Mouse (Mus musculus) intestine, embryonic 16.5 days (tissue): Measurements from ENCODE around the gene Ftcd. TPM values are rescaled to one million over a fixed set of nuclear protein-coding genes. Genes with fewer than 3 reads are reported as not detected.

ENCODE experiments used
- ATAC-seq: fragments of 200-750 bp; cut with Nextera tagmentation; 2 replicates; pipeline ENCODE4 v1.8.0; 2017; ENCODE audit warnings: moderate TSS enrichment, moderate library complexity
- H3K27ac ChIP-seq: fragments of 300-500 bp; sonication (generic); 2 replicates; pipeline ENCODE4 v1.5.1; 2014; ENCODE audit warnings: mild to moderate bottlenecking, low read length
- H3K27me3 ChIP-seq: fragments of 300-500 bp; sonication (generic); replicated peaks from 2 replicates; pipeline ENCODE4 v1.6.1; 2014; ENCODE audit warnings: low read length, control low read depth, mixed read lengths; ENCODE audit not compliant: control insufficient read depth, insufficient read depth
- H3K36me3 ChIP-seq: fragments of 300-500 bp; sonication (generic); 2 replicates; pipeline ENCODE4 v1.6.1; 2014; ENCODE audit warnings: low read length, control low read depth; ENCODE audit not compliant: control insufficient read depth, insufficient read depth
- H3K4me1 ChIP-seq: fragments of 300-500 bp; sonication (generic); 2 replicates; pipeline ENCODE4 v1.6.1; 2014; ENCODE audit warnings: low read length, control low read depth, mixed read lengths; ENCODE audit not compliant: control insufficient read depth, insufficient read depth
- H3K4me2 ChIP-seq: fragments of 300-500 bp; sonication (generic); 2 replicates; pipeline ENCODE4 v1.6.1; 2014; ENCODE audit warnings: low read depth, low read length, control low read depth
- H3K4me3 ChIP-seq: fragments of 300-500 bp; sonication (generic); 2 replicates; pipeline ENCODE4 v1.5.1; 2014; ENCODE audit warnings: mild to moderate bottlenecking, low read length
- H3K9ac ChIP-seq: fragments of 300-500 bp; sonication (generic); 2 replicates; pipeline ENCODE4 v1.6.1; 2014; ENCODE audit warnings: low read depth, low read length
- H3K9me3 ChIP-seq: fragments of 300-500 bp; sonication (generic); 2 replicates; pipeline ENCODE4 v1.6.1; 2016; ENCODE audit warnings: low read length, control low read depth; ENCODE audit not compliant: control insufficient read depth
- WGBS: fragments of 180-500 bp; shearing (Covaris S2); extraction: QIAGEN DNeasy Blood & Tissue Kit; methylation state at CpG from one replicate; pipeline ENCODE4 v1.1.7; 2014; 5-methylcytosine and 5-hydroxymethylcytosine counted together
- polyA plus RNA-seq: library from polyadenylated mRNA; unstranded; fragments of >200 nt; fragmentation: Nextera tagmentation; extraction: Ambion mirVana; gene quantifications from 2 replicates; pipeline ENCODE4 v1.2.1, GENCODE M21; 2015

Ftcd gene
- polyA plus RNA-seq, result 0.87 and 1.5 TPM in 2 replicates

GRCm38 (mm10) chr10:76575374-76575773 is at the start of gene Ftcd:
Gene Ftcd (plus strand): TSS chr10:76575648.
- H3K4me2 ChIP-seq, result no peak within 1 kb of the TSS
- 58% methylated on average over 3 of the region's 3 CpGs for WGBS
- H3K9ac ChIP-seq, result no peak within 1 kb of the TSS
- H3K36me3 ChIP-seq, result no peaks in the 10 kb centered on the region
- peak; percentile 64; the same call in 1 of the 2 replicates for ATAC-seq
- no peaks in the 10 kb centered on the region for H3K27me3 ChIP-seq
- no peaks in the 10 kb centered on the region for H3K4me1 ChIP-seq
- no peaks in the 10 kb centered on the region for H3K9me3 ChIP-seq
- no peak within 1 kb of the TSS for H3K27ac ChIP-seq
- no peak within 1 kb of the TSS for H3K4me3 ChIP-seq

- Histone ChIP-seq H3K4me3 (peak overlapping the region; percentile 67), H3K4me2 (peak overlapping the region; percentile 84), H3K4me1 (peaks cover 3% of the 10 kb centered on the region; the same call in 1 of the 2 replicates), H3K27ac (peak overlapping the region; percentile 29), H3K36me3 (no peaks in the 10 kb centered on the region; the same call in 1 of the 2 replicates), H3K27me3 (no peaks in the 10 kb centered on the region), H3K9ac (peak overlapping the region; percentile 73), H3K9me3 (no peaks in the 10 kb centered on the region)
- no peak for ATAC-seq
- 1% methylated on average over 11 of the region's 11 CpGs for WGBS
Measured at GRCm38 (mm10) chr10:76530922-76531321, 44.5 kb upstream of the Ftcd start.

- ATAC-seq, result peak; percentile 100
- H3K27ac ChIP-seq, result peak within 1 kb of the TSS; percentile 69
- no peaks in the 10 kb centered on the region; the same call in 1 of the 2 replicates for H3K36me3 ChIP-seq
- H3K9ac ChIP-seq, result peak within 1 kb of the TSS; percentile 73
- H3K4me2 ChIP-seq, result peak within 1 kb of the TSS; percentile 84
- H3K27me3 ChIP-seq, result no peaks in the 10 kb centered on the region
- WGBS, result under 1% methylated on average over 37 of the region's 37 CpGs
- no peaks in the 10 kb centered on the region for H3K9me3 ChIP-seq
- peak within 1 kb of the TSS; percentile 67 for H3K4me3 ChIP-seq
- H3K4me1 ChIP-seq, result peaks cover 3% of the 10 kb centered on the region; the same call in 1 of the 2 replicates
Measured at GRCm38 (mm10) chr10:76531375-76531774, 44.1 kb upstream of the Ftcd start, which contains the start of gene Lss. Gene Lss (plus strand): TSS chr10:76531588.

GRCm38 (mm10) chr10:76531828-76532227 is 43.6 kb upstream of the Ftcd start:
- no peaks in the 10 kb centered on the region for H3K27me3 ChIP-seq
- peak overlapping the region; percentile 69; the same call in 1 of the 2 replicates for H3K27ac ChIP-seq
- WGBS, result under 1% methylated on average over 14 of the region's 14 CpGs
- H3K9ac ChIP-seq, result peak overlapping the region; percentile 73
- peak overlapping the region; percentile 67 for H3K4me3 ChIP-seq
- ATAC-seq, result peak; percentile 43
- H3K36me3 ChIP-seq, result no peaks in the 10 kb centered on the region; the same call in 1 of the 2 replicates
- H3K4me1 ChIP-seq, result peaks cover 3% of the 10 kb centered on the region; the same call in 1 of the 2 replicates
- H3K9me3 ChIP-seq, result no peaks in the 10 kb centered on the region
- H3K4me2 ChIP-seq, result peak overlapping the region; percentile 84

GRCm38 (mm10) chr10:76535526-76535925 is 39.9 kb upstream of the Ftcd start:
- Histone ChIP-seq H3K4me2 (no peak overlapping the region), H3K36me3 (peaks cover 11% of the 10 kb centered on the region), H3K27ac (no peak overlapping the region), H3K9ac (no peak overlapping the region), H3K4me3 (no peak overlapping the region), H3K4me1 (peaks cover 3% of the 10 kb centered on the region; the same call in 1 of the 2 replicates), H3K9me3 (no peaks in the 10 kb centered on the region), H3K27me3 (no peaks in the 10 kb centered on the region)
- no peak for ATAC-seq
- 96% methylated on average over 7 of the region's 7 CpGs for WGBS

GRCm38 (mm10) chr10:76537619-76538018 is 37.8 kb upstream of the Ftcd start:
- Histone ChIP-seq H3K4me1 (no peaks in the 10 kb centered on the region), H3K27ac (no peak overlapping the region), H3K27me3 (no peaks in the 10 kb centered on the region), H3K36me3 (peaks cover 20% of the 10 kb centered on the region), H3K4me3 (no peak overlapping the region), H3K9ac (no peak overlapping the region), H3K4me2 (no peak overlapping the region), H3K9me3 (no peaks in the 10 kb centered on the region)
- ATAC-seq, result peak; percentile 81
- 67% methylated on average over 9 of the region's 9 CpGs for WGBS

- Histone ChIP-seq H3K27me3 (no peaks in the 10 kb centered on the region), H3K27ac (no peak overlapping the region), H3K9ac (no peak overlapping the region), H3K4me1 (no peaks in the 10 kb centered on the region), H3K36me3 (peaks cover 28% of the 10 kb centered on the region), H3K4me2 (no peak overlapping the region), H3K9me3 (no peaks in the 10 kb centered on the region), H3K4me3 (no peak overlapping the region)
- no peak for ATAC-seq
- 94% methylated on average over 11 of the region's 11 CpGs for WGBS
Measured at GRCm38 (mm10) chr10:76541336-76542085, 33.9 kb upstream of the Ftcd start.

GRCm38 (mm10) chr10:76542636-76543375 is 32.6 kb upstream of the Ftcd start:
- no peak overlapping the region for H3K27ac ChIP-seq
- H3K4me3 ChIP-seq, result no peak overlapping the region
- H3K9ac ChIP-seq, result no peak overlapping the region
- H3K4me1 ChIP-seq, result no peaks in the 10 kb centered on the region
- WGBS, result 86% methylated on average over 10 of the region's 10 CpGs
- peaks cover 32% of the 10 kb centered on the region for H3K36me3 ChIP-seq
- no peak overlapping the region for H3K4me2 ChIP-seq
- H3K27me3 ChIP-seq, result no peaks in the 10 kb centered on the region
- H3K9me3 ChIP-seq, result no peaks in the 10 kb centered on the region
- ATAC-seq, result no peak

- H3K27me3 ChIP-seq, result no peaks in the 10 kb centered on the region
- no peak for ATAC-seq
- WGBS, result 93% methylated on average over 8 of the region's 8 CpGs
Measured at GRCm38 (mm10) chr10:76546566-76546965, 28.9 kb upstream of the Ftcd start.

More at GRCm38 (mm10) chr10:76546566-76546965, 28.9 kb upstream of the Ftcd start:
- no peak overlapping the region for H3K27ac ChIP-seq
- H3K4me2 ChIP-seq, result no peak overlapping the region
- no peaks in the 10 kb centered on the region for H3K9me3 ChIP-seq
- no peak overlapping the region for H3K4me3 ChIP-seq
- no peaks in the 10 kb centered on the region; the same call in 1 of the 2 replicates for H3K4me1 ChIP-seq
- no peak overlapping the region for H3K9ac ChIP-seq
- peaks cover 33% of the 10 kb centered on the region for H3K36me3 ChIP-seq
